In genomic region chr17:10054375-10054774, GRCm38 (mm10) we compare ENCODE assay signal across 12 mouse cellular contexts.
DNase-seq lines count a peak whose midpoint lies in the region; ATAC-seq and TF ChIP-seq lines count a peak whose summit lies in the region.
"Had no signal": no experiment of that assay in that cellular context is flagged by ENCODE, and none has a peak within 500 bp of the region (broad histone marks: within the 10 kb centered on the region; RNA-seq: fewer than 3 reads in every experiment).

No protein-coding gene starts in this region.

- in situ Hi-C loops in Patski (cut with MboI; ENCODE audit: low pct_unique_long_range_greater_than_20kb), result no loop called here

- H3K4me3 ChIP-seq in embryonic fibroblast, embryonic 13.5 days (ENCODE audit: insufficient read depth, low read length), result no peak overlapping the region
- H3K4me3 ChIP-seq: forebrain, embryonic 15.5 days; limb, embryonic 12.5 days had no signal

- TF ChIP-seq POLR2A in embryonic fibroblast, embryonic 13.5 days (IDR thresholded peaks at IDR 0.05; ENCODE audit: low read depth, low read length), result no peak

- TF ChIP-seq CTCF in Patski (IDR thresholded peaks at IDR 0.05), result no peak
- TF ChIP-seq CTCF in embryonic fibroblast, embryonic 13.5 days (IDR thresholded peaks at IDR 0.05; ENCODE audit: borderline replicate concordance, insufficient read depth, low read length), result no peak

- CTCF ChIA-PET in Patski (lab: Charles Lee), result interaction anchor here (2.0 kb wide), 1 partner anchor 9 kb away, joined by 4 read pairs; no protein-coding TSS in a partner anchor

- peak; percentile 36 to 57 for DNase-seq in layer of hippocampus, adult 18-20 months (ENCODE audit: low spot score in 2 of 2)
- DNase-seq in layer of hippocampus, adult 11-12 months (ENCODE audit: low spot score), result no peak
- peak; percentile 30 for DNase-seq in Patski (ENCODE audit: low read depth, low spot score)
- DNase-seq in lung, postnatal 25 days (ENCODE audit: low spot score), result peak; percentile 21
- DNase-seq in spleen, postnatal 4 days (ENCODE audit: low spot score in 2 of 2), result no peak
- DNase-seq in testis, postnatal 10 days (ENCODE audit: low spot score), result no peak
- DNase-seq: cerebellum, postnatal 14 days; thymus, postnatal 4 days had no signal

- POLR2A ChIA-PET in Patski (lab: Charles Lee), result no interaction called here

- H3K4me1 ChIP-seq in embryonic fibroblast, embryonic 13.5 days (ENCODE audit: control insufficient read depth, insufficient read depth, low read length), result no peaks in the 10 kb centered on the region; the same call in 1 of the 2 replicates
- H3K4me1 ChIP-seq: forebrain, embryonic 15.5 days; limb, embryonic 12.5 days had no signal

- ATAC-seq in Patski, result peak; percentile 58
- ATAC-seq in erythroid progenitor cell, adult 5-6 weeks (replicated peaks; ENCODE audit: low FRiP score, poor library complexity, severe bottlenecking), result no peak
- ATAC-seq: forebrain, embryonic 15.5 days had no signal

- H3K27ac ChIP-seq in embryonic fibroblast, embryonic 13.5 days (ENCODE audit: insufficient read depth, low read length), result peak overlapping the region; percentile 55
- H3K27ac ChIP-seq: forebrain, embryonic 15.5 days; limb, embryonic 12.5 days had no signal

- no peaks in the 10 kb centered on the region for H3K27me3 ChIP-seq in Patski
- H3K27me3 ChIP-seq: forebrain, embryonic 15.5 days; limb, embryonic 12.5 days had no signal

Comparison
In these comparisons a context has a peak if more than half of its experiments do, and no peak if none do; other contexts are left out.
1. DNase-seq: peak in layer of hippocampus, adult 18-20 months (2 of 2), Patski (single experiment) and lung, postnatal 25 days (single experiment); none in layer of hippocampus, adult 11-12 months (single experiment), spleen, postnatal 4 days (0 of 2) and testis, postnatal 10 days (single experiment).